Mouse (Mus musculus): ENCODE data around the gene Antxr1. TPM values are rescaled to one million over a fixed set of nuclear protein-coding genes. Genes with fewer than 3 reads are reported as not detected.
A peak's percentile ranks its signal among the peaks of the same experiment; 100 is the strongest.

Gene Antxr1
- total RNA-seq, 2 experiments from 2014 or later: 6.2 to 15.9 TPM

DNA sequence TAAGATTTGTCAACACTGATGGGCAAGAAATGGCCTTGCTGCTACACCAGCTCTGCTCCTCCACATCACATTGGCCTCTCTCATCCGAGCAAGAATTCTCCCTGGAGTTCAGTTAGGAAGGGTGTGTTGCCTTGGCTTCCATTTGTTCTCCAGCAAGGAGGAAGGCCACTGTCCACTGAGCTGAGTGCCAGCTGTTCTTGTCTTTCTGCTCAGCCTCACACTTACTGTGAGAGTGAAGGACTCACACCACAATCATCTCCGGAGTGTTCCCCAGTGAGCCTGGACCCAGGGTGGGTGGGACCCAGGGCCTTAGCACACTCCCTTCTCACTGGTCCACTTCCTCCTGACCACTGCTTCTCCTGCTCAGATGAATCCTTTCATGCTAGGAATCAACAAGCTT, 8.7 kb downstream of the Antxr1 start:
- Histone ChIP-seq H3K27ac (no peak overlapping the region; the same call in 1 of the 2 replicates), H3K4me3 (no peak overlapping the region)
- intact Hi-C loops (cut with DNase I): no loop called here
- no peak for TF ChIP-seq CTCF (IDR thresholded peaks at IDR 0.05)
- DNase-seq: no peak

DNA sequence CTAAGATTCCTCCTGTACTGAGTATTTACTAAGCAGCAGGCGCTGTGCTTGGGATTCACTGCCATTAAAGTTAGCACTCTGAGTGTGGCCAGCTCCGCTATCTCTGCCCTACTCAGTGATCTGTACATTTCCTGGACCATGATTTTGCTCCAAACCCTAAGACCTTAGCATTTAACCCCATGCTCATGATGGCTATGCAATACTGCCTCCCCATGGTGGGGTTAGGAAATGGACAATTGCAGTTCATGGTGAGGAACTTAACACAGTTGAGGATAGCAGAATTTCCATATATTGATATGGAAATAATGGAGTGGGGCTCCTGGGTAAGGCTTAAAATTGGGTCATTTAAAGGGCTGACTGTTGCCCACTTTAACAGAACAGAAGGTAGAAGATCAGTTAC, 12.2 kb downstream of the Antxr1 start:
- intact Hi-C loops (cut with DNase I): loop anchor here (1.0 kb wide), 1 partner anchor 222 kb away; no protein-coding TSS in a partner anchor
- H3K4me3 ChIP-seq: no peak overlapping the region
- peak; percentile 48 for DNase-seq
- TF ChIP-seq CTCF (IDR thresholded peaks at IDR 0.05): peak; percentile 73
- H3K27ac ChIP-seq: peak overlapping the region; percentile 16; the same call in 1 of the 2 replicates

GRCm38 (mm10) chr6:87318651-87319050, 17.0 kb downstream of the Antxr1 start:
- no peak for TF ChIP-seq CTCF (IDR thresholded peaks at IDR 0.05)
- H3K27ac ChIP-seq: peak overlapping the region; percentile 69
- intact Hi-C loops (cut with DNase I): no loop called here
- DNase-seq: peak; percentile 71
- H3K4me3 ChIP-seq: no peak overlapping the region

DNA sequence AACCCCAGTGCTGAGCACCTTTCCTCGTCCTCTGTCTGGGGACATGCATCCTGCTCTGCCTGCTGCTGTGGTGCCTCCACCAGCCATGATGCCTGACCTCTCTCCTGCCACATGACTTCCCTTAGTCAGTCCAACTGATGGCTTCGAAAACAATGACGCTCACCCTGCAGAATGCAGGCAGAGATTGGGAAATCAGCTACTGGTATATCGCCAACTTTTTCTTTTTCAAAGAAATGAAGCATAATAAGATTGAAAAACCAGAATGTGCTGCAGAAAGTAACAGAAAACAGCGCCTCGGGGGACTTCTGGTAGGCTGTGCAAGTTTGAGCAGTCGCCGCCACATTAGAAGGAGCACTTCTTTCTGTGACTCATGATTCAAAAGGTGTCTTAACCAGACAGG, 18.7 kb downstream of the Antxr1 start:
- DNase-seq: peak; percentile 62
- Histone ChIP-seq H3K4me3 (no peak overlapping the region), H3K27ac (peak overlapping the region; percentile 82)
- TF ChIP-seq CTCF (IDR thresholded peaks at IDR 0.05): no peak
- intact Hi-C loops (cut with DNase I): no loop called here

- intact Hi-C loops (cut with DNase I): no loop called here
- TF ChIP-seq CTCF (IDR thresholded peaks at IDR 0.05): no peak
- Histone ChIP-seq H3K4me3 (no peak overlapping the region), H3K27ac (no peak overlapping the region)
- DNase-seq: no peak
Measured at GRCm38 (mm10) chr6:87312761-87313160, 22.9 kb downstream of the Antxr1 start.

DNA sequence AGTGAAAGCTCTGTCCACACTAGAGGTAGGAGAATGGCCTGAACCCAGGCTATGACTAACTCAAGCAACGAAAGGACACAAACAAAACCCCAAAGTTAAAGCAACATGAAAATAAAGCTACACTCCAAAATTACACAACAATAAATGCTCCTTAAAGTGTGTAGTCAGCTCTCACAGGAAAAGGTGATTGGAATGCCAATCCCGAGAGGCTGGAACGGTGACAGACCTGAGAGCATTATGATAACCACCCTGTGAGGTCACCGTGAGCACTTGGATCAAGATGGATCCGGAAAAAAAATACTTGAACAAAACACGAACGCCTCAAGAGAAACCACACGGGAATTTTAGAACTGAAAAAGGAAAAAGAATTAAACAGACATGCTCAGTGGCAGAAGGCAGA, 31.1 kb downstream of the Antxr1 start:
- Histone ChIP-seq H3K4me3 (no peak overlapping the region), H3K27ac (peak overlapping the region; percentile 71)
- peak; percentile 51 for DNase-seq
- no peak for TF ChIP-seq CTCF (IDR thresholded peaks at IDR 0.05)
- intact Hi-C loops (cut with DNase I): no loop called here

- peak overlapping the region; percentile 66; the same call in 1 of the 2 replicates for H3K27ac ChIP-seq
- TF ChIP-seq CTCF (IDR thresholded peaks at IDR 0.05): no peak
- intact Hi-C loops (cut with DNase I): no loop called here
Measured at GRCm38 (mm10) chr6:87302746-87303145, 32.9 kb downstream of the Antxr1 start.

DNA sequence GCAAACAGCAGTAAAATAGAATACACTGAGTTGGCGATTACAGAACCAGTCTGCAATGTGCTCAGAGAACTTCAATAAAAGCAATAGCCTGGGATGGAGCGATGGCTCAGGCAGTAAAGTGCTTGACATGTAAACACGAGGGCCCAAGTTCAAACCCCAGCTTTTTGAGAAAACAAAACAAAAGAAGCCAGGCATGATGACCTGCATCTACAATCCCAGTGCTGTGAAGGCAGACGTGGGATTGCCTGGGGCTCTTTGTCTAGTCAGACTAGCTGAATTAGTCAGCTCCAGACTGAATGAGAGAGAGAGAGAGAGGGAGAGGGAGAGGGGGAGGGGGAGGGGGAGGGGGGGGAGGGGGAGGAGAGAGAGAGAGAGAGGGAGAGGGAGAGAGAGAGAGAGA, 33.6 kb downstream of the Antxr1 start:
- no peak for TF ChIP-seq CTCF (IDR thresholded peaks at IDR 0.05)
- no peak for DNase-seq
- peak overlapping the region; percentile 24; the same call in 1 of the 2 replicates for H3K27ac ChIP-seq
- intact Hi-C loops (cut with DNase I): no loop called here
- no peak overlapping the region for H3K4me3 ChIP-seq

More at GRCm38 (mm10) chr6:87302746-87303145, 32.9 kb downstream of the Antxr1 start:
- H3K4me3 ChIP-seq: no peak overlapping the region
- no peak for DNase-seq

- peak; percentile 10 for DNase-seq
- TF ChIP-seq CTCF (IDR thresholded peaks at IDR 0.05): no peak
- intact Hi-C loops (cut with DNase I): no loop called here
- Histone ChIP-seq H3K4me3 (no peak overlapping the region), H3K27ac (peak overlapping the region; percentile 16; the same call in 1 of the 2 replicates)
Measured at GRCm38 (mm10) chr6:87294904-87295303, 40.7 kb downstream of the Antxr1 start.

GRCm38 (mm10) chr6:87292911-87293851, 42.4 kb downstream of the Antxr1 start:
- H3K4me3 ChIP-seq: no peak overlapping the region
- DNase-seq: peak; percentile 14
- intact Hi-C loops (cut with DNase I): no loop called here
- peak overlapping the region; percentile 53 for H3K27ac ChIP-seq
- TF ChIP-seq CTCF (IDR thresholded peaks at IDR 0.05): no peak

DNA sequence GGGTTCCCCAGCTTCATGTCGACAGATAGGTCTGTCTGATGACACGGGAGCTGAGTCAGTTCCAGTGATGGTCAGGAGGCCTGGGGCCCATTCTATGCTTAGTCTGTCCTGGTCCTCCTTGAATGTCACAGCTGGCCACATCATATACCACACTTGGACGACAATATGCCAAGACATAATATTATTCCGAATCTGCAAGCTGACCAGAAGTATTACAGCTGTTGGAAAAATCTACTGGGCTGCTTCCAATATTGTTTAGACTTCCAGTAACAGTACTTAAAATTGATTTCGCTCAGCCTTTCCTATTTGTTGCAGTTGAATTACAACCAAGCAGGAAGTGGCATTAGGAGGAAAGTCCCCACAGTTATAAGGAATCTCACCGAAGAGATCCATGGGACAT, 48.4 kb downstream of the Antxr1 start:
- intact Hi-C loops (cut with DNase I): no loop called here

GRCm38 (mm10) chr6:87285365-87285749, 50.3 kb downstream of the Antxr1 start:
- no peak overlapping the region for H3K4me3 ChIP-seq
- DNase-seq: no peak
- peak overlapping the region; percentile 16; the same call in 1 of the 2 replicates for H3K27ac ChIP-seq
- intact Hi-C loops (cut with DNase I): no loop called here
- no peak for TF ChIP-seq CTCF (IDR thresholded peaks at IDR 0.05)

More for the DNA sequence above, 48.4 kb downstream of the Antxr1 start:
- Histone ChIP-seq H3K4me3 (no peak overlapping the region), H3K27ac (no peak overlapping the region)
- no peak for TF ChIP-seq CTCF (IDR thresholded peaks at IDR 0.05)
- DNase-seq: no peak

- no peak for TF ChIP-seq CTCF (IDR thresholded peaks at IDR 0.05)
- no peak for DNase-seq
- intact Hi-C loops (cut with DNase I): no loop called here
- Histone ChIP-seq H3K27ac (peak overlapping the region; percentile 16; the same call in 1 of the 2 replicates), H3K4me3 (no peak overlapping the region)
Measured at GRCm38 (mm10) chr6:87284716-87285364, 50.8 kb downstream of the Antxr1 start.
